Mouse (Mus musculus) T-helper 1 cell (primary cell): ENCODE measurements around the gene 1600002K03Rik.

Experiments
- in situ Hi-C: fragments of 300-600 bp; cut with MboI, MseI; formaldehyde crosslinking; loops from one replicate; pipeline ENCODE4 v1.15.1; 2025; ENCODE audit warnings: high pct_unique_total_duplicates

Gene 1600002K03Rik

DNA sequence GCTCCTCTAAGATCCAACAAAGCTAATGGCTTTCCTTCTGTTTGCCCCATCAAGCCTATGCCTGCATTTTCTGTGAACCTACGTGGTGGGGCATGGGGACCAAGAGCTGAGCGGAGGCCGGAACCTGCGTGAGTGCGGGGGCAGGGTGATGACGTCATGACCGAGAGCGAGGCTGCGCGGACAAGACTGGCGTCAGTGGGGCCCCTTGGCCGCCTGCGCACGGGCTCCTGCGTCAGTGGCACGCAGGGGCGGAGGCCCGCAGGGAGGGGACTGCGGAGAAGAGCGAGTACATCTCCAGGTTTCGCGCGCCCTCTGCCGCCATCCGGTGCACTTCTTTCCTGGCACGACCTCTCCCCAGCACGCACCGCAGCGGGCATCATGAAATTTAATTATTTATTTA lies 31.5 kb upstream of the 1600002K03Rik start:
- in situ Hi-C loops, result no loop called here

GRCm38 (mm10) chr10:80141786-80142529 lies 30.8 kb upstream of the 1600002K03Rik start:
- in situ Hi-C loops, result no loop called here

DNA sequence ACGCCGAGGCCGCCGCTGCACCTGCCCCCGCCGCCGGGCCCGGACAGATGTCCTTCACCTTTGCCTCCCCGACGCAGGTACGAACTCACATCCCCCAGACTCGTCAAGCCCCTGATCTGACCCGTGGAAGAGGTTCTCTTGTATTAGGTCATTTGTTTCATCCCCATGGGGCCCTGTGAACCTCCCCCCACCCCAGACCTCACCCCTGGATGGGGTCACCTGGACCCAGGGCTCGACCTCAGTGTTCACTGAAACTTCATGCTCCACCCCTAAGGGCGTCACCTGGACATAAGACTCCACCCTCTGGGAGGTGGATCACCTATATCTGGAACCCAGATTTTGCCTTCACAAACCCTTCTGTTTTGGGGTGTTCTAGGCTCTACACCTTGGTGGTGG lies 30.2 kb upstream of the 1600002K03Rik start:
- in situ Hi-C loops, result no loop called here

- in situ Hi-C loops, result no loop called here
These were observed 29.1 kb upstream of the 1600002K03Rik start for GRCm38 (mm10) chr10:80143664-80144063.

GRCm38 (mm10) chr10:80144159-80144558 lies 28.6 kb upstream of the 1600002K03Rik start:
- in situ Hi-C loops, result no loop called here

DNA sequence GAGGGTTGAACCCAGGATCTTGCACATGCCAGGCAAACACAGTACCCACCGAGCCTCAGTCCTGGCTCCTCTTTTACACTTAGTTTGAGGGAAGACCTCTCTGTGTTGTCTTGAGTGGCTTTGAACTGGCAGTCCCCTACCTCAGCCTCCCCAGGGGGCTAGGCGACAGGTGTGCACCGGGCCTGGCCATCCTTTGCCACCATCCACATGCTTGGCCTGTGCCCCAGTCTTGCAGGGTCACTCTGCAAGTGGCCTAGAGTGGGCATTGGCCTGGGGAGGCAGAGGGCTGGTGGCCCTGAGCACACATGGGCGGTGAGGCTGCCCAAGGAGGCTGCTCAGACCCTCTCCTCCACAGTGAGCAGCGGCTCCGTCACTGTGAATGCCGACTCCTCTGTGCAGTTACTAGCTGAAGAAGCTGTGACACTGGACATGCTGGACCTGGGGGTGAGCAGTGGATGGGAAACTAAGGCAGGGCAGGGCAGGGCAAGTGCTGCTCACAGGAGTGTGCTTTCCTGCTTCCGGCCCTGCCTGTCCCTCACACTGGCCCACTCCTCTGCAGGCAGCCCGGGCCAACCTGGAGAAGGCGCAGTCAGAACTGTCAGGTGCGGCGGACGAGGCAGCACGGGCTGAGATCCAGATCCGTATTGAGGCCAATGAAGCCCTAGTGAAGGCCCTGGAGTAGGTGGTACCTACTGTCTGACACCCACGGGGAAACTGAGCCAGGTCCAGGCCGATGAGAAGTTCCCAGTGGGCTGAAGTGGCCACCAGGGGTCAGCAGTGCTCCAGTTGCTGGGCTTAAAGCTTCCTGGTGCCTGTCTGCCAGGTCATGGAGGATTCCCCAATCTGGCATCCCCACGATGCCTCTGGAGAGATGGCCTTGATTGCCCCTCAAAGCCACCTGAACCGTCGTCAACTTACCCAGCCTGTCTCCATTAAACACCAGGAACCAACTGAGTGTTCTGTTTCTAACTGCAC lies 27.6 kb upstream of the 1600002K03Rik start:
- in situ Hi-C loops, result no loop called here

DNA sequence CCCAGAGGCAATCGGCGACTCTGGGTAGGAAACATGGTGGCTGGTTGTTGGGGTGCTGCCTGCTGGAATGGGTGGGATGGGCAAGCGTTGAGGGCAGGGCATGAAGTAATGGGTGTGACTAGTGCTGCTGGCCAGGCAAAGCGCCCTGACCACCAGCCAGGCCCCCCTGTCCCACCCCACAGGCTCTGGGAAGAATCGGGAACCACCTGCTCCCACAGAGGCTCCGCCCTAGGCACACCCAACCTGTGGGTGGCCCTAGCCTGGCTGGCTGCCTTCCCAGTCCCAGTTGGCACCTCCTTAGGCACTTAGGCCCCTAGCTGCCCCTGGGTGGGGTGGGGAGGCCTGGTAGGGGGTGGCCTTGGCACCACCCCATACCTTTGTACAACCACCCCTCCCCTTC lies 26.8 kb upstream of the 1600002K03Rik start:
- in situ Hi-C loops, result no loop called here

DNA sequence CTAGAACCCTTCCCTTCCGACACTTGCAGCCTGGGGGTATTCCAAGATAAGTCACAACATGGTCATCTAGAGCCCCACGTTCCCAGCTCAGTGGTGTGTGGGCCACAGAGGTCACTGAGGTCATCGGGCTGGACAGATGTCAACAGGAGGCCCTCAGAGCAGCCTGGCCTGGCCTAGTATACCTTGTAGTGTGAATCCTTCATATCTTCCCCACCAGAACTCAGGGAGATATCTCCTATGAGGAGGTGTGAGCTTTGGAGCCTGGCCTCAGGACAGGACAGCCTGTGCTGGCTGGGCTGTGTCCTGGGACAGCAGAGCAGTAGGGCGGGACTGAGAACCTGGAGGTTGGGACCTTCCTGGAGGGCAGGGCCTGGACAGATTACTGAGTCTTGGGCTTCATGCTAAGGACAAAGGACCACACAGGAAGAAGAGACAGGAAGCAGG lies 26.2 kb upstream of the 1600002K03Rik start:
- in situ Hi-C loops, result no loop called here

DNA sequence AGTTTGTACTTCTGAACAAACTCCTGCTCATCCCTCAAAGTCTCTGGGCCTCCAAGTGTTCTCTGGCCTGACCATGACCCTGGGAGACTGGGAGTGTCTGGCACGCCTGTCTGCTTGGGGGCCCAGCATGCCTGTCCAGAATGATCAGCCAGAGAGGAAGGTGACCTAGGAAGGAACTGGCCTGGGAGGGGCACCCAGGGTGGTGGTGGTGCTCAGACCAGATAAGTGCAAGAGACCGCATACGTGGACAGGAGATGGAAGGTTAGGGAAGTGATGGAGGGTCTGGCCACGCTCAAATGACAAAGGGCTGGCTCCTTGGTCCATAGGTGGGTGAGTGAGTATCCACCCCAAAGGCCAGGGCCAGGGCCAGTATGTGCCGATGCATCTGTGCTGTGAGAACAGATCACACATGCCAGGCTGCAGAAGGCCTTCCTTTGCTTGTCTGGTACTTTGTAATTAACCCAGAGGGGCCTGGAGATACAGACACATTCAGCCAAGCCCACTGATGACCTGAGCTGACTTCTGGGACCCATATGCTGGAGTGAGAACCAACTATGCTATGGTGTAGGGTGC lies 25.5 kb upstream of the 1600002K03Rik start:
- in situ Hi-C loops, result no loop called here

GRCm38 (mm10) chr10:80147719-80148601 lies 24.8 kb upstream of the 1600002K03Rik start, which contains the start of gene Midn:
Gene Midn, plus strand, starts transcription at chr10:80148272.
- in situ Hi-C loops, result no loop called here

DNA sequence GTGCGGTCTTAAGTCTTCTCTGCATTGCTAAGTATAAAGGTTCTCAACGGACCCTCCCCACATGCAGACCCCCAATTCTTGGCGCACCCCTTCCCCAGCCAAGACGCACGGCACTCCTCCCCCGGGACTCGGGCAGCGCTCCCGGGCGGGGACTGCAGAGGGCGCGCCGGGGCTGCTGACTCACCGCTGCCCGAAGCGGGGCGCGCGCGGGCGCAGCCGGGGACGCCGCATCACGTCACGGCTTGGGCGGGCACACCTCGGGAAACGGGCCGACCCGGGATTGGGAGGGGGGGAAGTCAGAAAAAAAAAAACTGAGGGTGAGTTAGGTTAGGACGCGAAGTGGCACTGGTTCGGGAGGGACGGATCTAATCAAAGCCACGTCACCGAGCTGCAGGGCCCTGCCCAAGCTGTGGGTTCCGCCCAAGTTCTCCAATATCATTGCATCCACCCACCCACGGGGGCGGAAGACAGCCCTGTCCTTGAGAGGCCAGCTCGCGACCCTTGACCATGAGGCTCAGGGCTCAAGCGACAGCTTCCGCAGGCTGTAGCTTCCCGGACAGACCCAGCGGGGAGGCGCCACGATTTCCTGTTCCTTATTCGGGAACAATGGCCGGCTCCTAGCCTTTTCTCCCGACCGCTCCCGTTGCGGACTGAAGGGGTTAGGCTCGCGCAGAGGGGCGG lies 24.0 kb upstream of the 1600002K03Rik start:
- in situ Hi-C loops, result no loop called here

DNA sequence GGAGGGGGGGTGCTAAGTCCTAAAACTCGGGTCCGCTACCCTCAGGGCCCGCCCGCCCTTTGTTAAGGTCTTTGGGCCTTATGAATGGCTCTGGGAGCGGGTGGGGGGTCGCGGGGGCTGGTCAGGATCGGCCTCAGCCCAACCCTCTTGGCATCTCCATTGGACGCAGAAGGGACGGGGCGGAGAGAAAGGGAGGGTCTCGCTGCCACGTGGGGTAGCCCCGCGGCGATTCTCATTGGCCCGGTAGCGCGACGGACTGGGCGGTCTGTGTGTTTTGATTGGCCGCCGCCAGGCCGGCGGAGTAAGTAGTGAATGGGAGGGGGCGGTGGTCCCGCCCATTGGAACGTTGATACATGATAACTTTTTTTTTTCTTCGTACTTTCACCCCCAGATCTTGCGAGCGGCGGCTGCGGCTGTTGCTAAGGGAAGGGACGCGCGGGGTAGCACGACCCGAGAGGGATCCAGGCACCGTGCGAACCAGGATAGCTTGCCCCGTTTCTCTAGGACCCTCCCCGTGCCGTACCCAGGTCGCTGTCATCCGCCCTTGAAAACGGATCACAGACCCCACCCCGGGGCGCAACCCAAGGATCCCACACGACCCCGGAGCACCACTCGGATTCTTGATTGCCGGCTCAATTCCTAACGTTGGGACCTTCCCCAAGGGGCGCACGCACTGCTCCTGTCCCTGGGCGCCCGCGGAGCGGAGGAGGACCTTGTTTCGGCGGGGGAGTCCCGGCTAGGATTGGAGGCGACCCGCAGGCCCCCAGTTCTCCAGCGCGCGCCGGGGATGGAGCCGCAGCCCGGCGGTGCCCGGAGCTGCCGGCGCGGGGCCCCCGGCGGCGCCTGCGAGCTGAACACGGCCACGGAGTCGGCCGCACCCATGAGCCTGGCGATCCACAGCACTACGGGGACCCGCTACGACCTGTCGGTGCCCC lies 23.2 kb upstream of the 1600002K03Rik start:
- in situ Hi-C loops, result no loop called here

DNA sequence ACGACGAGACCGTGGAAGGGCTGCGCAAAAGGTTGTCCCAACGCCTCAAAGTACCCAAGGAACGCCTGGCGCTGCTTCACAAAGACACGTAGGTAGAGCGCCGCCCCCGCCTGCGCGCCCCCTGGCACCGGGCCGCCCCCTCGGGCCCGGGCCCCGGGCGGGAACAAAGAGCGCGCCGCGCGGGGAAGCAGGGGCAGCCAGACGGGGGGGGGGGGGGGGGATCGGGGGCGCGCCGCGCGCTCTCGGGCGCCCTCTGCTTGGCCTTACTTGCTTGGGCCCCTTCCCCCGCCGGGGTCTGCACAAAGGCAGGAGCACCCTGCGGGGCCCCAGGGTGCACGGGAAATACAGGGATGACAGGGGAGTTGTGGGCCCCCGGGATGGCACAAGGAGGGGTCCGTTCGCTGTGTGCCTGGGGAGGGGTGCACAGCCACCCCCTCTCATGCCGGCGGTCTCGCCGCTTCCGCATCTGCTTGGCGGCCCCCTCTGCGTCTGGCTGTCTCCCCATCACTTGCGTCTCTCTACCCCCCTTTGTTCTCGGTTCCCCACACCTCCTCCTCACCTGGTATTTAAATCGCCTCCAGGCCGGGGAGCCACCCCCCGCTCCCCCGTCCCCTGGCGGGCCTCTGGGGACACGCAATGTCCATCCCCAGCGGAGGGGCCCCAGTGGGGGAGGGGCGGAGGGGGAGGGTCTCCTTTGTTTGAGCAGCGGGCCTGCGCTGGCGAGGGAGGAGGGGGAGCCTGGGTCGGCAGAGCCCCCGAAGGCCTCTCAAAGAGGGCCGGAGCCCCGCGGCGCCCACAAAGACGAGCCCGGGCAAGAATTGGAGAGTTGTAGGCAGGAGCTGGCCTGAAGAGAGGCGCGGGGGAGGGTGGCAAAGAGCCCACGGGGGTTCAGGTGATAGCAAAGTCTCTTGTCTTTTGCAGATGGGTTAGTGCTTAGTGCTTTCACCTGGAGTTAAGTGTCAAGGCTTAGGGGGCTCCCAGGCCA lies 22.2 kb upstream of the 1600002K03Rik start:
- in situ Hi-C loops, result no loop called here

DNA sequence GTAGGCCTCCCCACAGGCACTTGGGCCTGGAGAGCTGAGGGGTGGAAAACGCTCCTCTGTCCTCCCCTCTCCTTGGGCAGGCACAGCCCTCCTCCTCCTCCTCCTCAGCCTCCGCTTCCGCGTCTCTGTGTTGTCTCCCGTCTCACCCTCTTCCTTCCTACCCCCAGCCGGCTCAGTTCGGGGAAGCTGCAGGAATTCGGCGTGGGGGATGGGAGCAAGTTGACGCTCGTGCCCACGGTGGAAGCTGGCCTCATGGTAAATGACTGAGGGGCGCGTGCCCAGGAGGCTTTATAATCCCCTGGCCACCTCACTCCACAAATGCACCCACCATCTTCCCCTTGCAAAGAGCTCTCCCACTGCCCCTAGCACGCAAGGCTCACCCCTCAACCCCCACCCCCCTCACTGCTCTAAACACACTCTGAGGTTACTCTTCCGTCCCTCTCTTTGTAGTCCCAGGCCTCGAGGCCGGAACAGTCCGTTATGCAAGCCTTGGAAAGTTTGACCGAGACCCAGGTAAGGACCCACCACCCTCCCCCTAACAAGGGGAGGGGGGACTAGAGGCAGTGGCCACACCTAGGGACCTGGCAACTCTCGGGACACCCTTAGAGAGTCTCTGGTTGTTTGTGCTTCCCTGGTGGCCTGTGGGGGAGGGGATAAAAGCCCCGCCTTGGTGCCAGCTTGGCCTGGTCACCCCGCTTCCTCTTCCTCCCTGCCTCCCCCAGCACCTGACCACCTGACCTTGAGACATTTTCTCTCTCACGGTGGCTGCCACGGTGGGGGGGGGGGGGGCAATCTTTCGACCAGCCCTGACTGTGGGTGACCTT lies 21.3 kb upstream of the 1600002K03Rik start:
- in situ Hi-C loops, result no loop called here

DNA sequence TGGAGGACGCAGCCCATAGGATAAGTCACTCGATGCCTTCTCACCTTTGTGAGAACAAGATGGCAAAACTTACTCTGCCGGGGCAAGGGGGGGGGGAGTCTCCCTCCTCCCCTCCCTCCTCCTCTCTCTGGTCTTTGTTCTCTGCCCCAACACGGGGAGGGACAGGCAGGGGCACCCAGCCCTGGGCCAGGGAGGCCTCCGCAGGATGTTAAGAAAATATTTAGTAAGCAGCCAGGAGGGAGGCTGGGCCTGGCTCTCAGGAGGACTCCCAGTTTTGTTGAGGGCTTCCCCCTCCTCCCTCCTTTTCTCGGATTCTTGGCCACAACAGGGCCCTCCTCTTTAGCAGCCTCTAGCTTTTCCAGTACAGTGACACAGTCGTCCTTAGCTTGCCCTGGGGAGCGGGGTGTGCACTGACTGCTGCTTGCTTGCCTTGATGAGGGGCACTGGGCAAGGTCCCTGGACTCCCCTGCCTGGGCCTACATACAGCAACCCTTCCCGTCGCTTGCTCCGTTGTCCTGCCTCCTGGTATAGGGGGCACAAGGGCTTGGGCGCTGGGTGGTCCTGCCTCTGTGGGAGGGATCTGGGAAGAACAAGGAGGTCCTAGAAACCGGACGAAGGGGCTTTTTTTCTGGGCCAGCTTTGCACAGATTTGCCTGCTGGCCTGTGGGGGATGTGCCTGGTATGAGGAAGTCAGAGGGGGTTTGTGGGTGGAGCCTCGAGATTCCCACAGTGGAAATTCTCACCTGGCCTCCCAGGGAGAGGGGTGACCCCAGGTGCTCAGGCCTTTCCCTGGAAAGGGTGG lies 20.5 kb upstream of the 1600002K03Rik start:
- in situ Hi-C loops, result no loop called here

DNA sequence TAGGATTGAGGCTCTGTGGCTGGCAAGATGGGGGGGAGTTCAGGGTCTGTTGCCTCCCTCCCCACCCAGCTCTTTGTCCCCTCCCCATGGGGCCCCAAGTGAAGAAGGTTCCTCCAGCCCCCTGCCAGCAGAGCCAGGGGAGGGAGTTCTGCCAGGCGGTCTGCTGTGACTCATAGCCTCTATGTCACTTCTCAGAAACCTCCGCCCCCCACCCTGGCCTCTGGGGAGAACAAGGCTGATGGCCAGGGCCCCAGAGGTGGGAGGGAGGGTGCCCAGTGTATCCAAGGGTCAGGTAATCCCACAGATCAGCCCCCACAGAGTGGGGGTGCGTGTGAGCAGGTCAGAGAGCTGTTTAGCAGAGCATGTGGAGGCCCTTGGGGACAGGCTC lies 19.9 kb upstream of the 1600002K03Rik start:
- in situ Hi-C loops, result no loop called here

DNA sequence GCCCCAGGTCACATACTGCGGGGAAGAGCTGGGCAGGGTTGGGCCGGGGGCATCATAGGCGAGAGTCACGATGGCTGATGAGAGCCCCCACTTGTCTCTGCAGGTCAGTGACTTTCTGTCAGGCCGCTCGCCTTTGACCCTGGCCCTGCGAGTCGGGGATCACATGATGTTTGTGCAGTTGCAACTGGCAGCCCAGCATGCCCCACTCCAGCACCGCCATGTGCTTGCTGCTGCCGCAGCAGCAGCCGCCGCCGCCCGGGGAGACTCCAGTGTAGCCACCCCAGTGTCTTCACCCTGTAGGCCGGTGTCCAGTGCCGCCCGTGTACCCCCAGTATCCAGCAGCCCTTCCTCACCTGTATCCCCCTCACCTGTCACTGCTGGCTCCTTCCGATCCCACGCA lies 19.0 kb upstream of the 1600002K03Rik start:
- in situ Hi-C loops, result no loop called here
